Mouse (Mus musculus) spleen, adult 18-20 months (tissue): ENCODE results near the gene Cenpv.
A peak's percentile ranks its signal among the peaks of the same experiment; 100 is the strongest.
"Not testable (repeated sequence)": the region's sequence is repeated elsewhere in the genome, so short reads cannot be mapped to it uniquely, and the experiment has no call there.

Source experiments
- DNase-seq, 2 experiments: peaks; one replicate each; pipeline ENCODE4 v3.0.0; 2022; ENCODE audit warnings: mixed read lengths in 2 of 2

Cenpv gene

GRCm38 (mm10) chr11:62553633-62554032, 14.6 kb upstream of the Cenpv start:
- DNase-seq = no peak

GRCm38 (mm10) chr11:62553186-62553585, 14.1 kb upstream of the Cenpv start:
- no peak for DNase-seq

GRCm38 (mm10) chr11:62551226-62552119, 12.4 kb upstream of the Cenpv start:
- DNase-seq = peak; percentile 80 to 89

GRCm38 (mm10) chr11:62550727-62551225, 11.7 kb upstream of the Cenpv start, which contains the start of gene Ubb:
Gene Ubb (plus strand): TSS chr11:62551171.
- peak; percentile 98 for DNase-seq

GRCm38 (mm10) chr11:62550227-62550685, 11.2 kb upstream of the Cenpv start:
- DNase-seq = peak in 1 of 2 experiments; percentile 18

- DNase-seq = peak in 1 of 2 experiments; percentile 19
Observed at GRCm38 (mm10) chr11:62549782-62550181, 10.7 kb upstream of the Cenpv start.

GRCm38 (mm10) chr11:62543991-62544390, 4.9 kb upstream of the Cenpv start:
- DNase-seq = no peak

GRCm38 (mm10) chr11:62541581-62541980, 2.5 kb upstream of the Cenpv start:
- DNase-seq = no peak

- no peak for DNase-seq
Observed at GRCm38 (mm10) chr11:62540969-62541368, 1.9 kb upstream of the Cenpv start.

- no peak for DNase-seq
Observed at GRCm38 (mm10) chr11:62540167-62540566, 1.1 kb upstream of the Cenpv start.

- peak; percentile 20 to 51 for DNase-seq
Observed at GRCm38 (mm10) chr11:62538321-62539088, 556 bp downstream of the Cenpv start.

GRCm38 (mm10) chr11:62537590-62537989, 1.5 kb downstream of the Cenpv start:
- DNase-seq = no peak

GRCm38 (mm10) chr11:62537089-62537488, 2.0 kb downstream of the Cenpv start:
- no peak for DNase-seq

- no peak for DNase-seq
Observed at GRCm38 (mm10) chr11:62522283-62522682, 16.8 kb downstream of the Cenpv start.

GRCm38 (mm10) chr11:62518991-62519390, 20.1 kb downstream of the Cenpv start:
- DNase-seq = no peak

GRCm38 (mm10) chr11:62513311-62513710, 25.8 kb downstream of the Cenpv start:
- no peak for DNase-seq

- no peak for DNase-seq
Observed at GRCm38 (mm10) chr11:62512529-62513080, 26.5 kb downstream of the Cenpv start.

GRCm38 (mm10) chr11:62511444-62512202, 27.4 kb downstream of the Cenpv start:
- DNase-seq = no peak

GRCm38 (mm10) chr11:62510956-62511355, 28.1 kb downstream of the Cenpv start:
- DNase-seq = no peak

GRCm38 (mm10) chr11:62509571-62509970, 29.5 kb downstream of the Cenpv start:
- DNase-seq = no peak

- DNase-seq = not testable (repeated sequence)
Observed at GRCm38 (mm10) chr11:62508816-62509215, 30.2 kb downstream of the Cenpv start.

GRCm38 (mm10) chr11:62508365-62508764, 30.7 kb downstream of the Cenpv start:
- DNase-seq = not testable (repeated sequence)
